Mouse (Mus musculus) stomach, embryonic 14.5 days (tissue): Measurements from ENCODE around the gene Rpl13. TPM values are rescaled to one million over a fixed set of nuclear protein-coding genes. Genes with fewer than 3 reads are reported as not detected.
A peak's percentile ranks its signal among the peaks of the same experiment; 100 is the strongest.

Experiments used
- ATAC-seq: fragments of 200-750 bp; cut with Nextera tagmentation; 2 replicates; pipeline ENCODE4 v1.8.0; 2017; ENCODE audit warnings: low read depth, moderate TSS enrichment; ENCODE audit not compliant: insufficient number of reproducible peaks, insufficient read depth, low FRiP score
- H3K27ac ChIP-seq: fragments of 300-500 bp; sonication (generic); 2 replicates; pipeline ENCODE4 v1.5.1; 2014; ENCODE audit warnings: mild to moderate bottlenecking, low read length, moderate library complexity, mixed read lengths
- H3K27me3 ChIP-seq: fragments of 300-500 bp; sonication (generic); 2 replicates; pipeline ENCODE4 v1.6.1; 2014; ENCODE audit warnings: low read length, control low read depth, mixed read lengths; ENCODE audit not compliant: control insufficient read depth, insufficient read depth
- H3K36me3 ChIP-seq: fragments of 300-500 bp; sonication (generic); 2 replicates; pipeline ENCODE4 v1.6.1; 2014; ENCODE audit warnings: mild to moderate bottlenecking, control low read depth, low read length, moderate library complexity, mixed read lengths; ENCODE audit not compliant: control insufficient read depth, insufficient read depth
- H3K4me1 ChIP-seq: fragments of 300-500 bp; sonication (generic); 2 replicates; pipeline ENCODE4 v1.6.1; 2014; ENCODE audit warnings: low read length, control low read depth, mixed read lengths; ENCODE audit not compliant: control insufficient read depth, insufficient read depth
- H3K4me2 ChIP-seq: fragments of 300-500 bp; sonication (generic); replicated peaks from 2 replicates; pipeline ENCODE4 v1.6.1; 2014; ENCODE audit warnings: low read depth, low read length, control low read depth
- H3K4me3 ChIP-seq: fragments of 300-500 bp; sonication (generic); 2 replicates; pipeline ENCODE4 v1.5.1; 2014; ENCODE audit warnings: low read depth, low read length, control low read depth
- H3K9ac ChIP-seq: fragments of 300-500 bp; sonication (generic); replicated peaks from 2 replicates; pipeline ENCODE4 v1.6.1; 2014; ENCODE audit warnings: low read depth, mild to moderate bottlenecking, control low read depth, low read length, moderate library complexity, mixed read lengths
- H3K9me3 ChIP-seq: fragments of 300-500 bp; sonication (generic); 2 replicates; pipeline ENCODE4 v1.6.1; 2016; ENCODE audit warnings: low read depth, low read length, control low read depth; ENCODE audit not compliant: control insufficient read depth
- WGBS: fragments of 180-500 bp; shearing (Covaris S2); extraction: QIAGEN DNeasy Blood & Tissue Kit; methylation state at CpG from one replicate; pipeline ENCODE4 v1.1.7; 2014; 5-methylcytosine and 5-hydroxymethylcytosine counted together
- polyA plus RNA-seq: library from polyadenylated mRNA; unstranded; fragments of >200 nt; fragmentation: Nextera tagmentation; extraction: Ambion mirVana; gene quantifications from 2 replicates; pipeline ENCODE4 v1.2.1, GENCODE M21; 2014

Gene Rpl13
- polyA plus RNA-seq, 1 experiment from 2014 or later, result 1,772 TPM

- Histone ChIP-seq H3K9ac (no peak overlapping the region), H3K4me3 (no peak overlapping the region), H3K4me1 (no peaks in the 10 kb centered on the region), H3K4me2 (no peak overlapping the region), H3K9me3 (no peaks in the 10 kb centered on the region), H3K27me3 (no peaks in the 10 kb centered on the region), H3K27ac (no peak overlapping the region), H3K36me3 (peaks cover 63% of the 10 kb centered on the region)
- WGBS, result 89% methylated on average over 6 of the region's 6 CpGs
- ATAC-seq, result no peak
Observed at GRCm38 (mm10) chr8:123077213-123077612, 24.9 kb upstream of the Rpl13 start.

- Histone ChIP-seq H3K4me2 (no peak overlapping the region), H3K27me3 (no peaks in the 10 kb centered on the region), H3K4me3 (no peak overlapping the region), H3K9ac (no peak overlapping the region), H3K4me1 (no peaks in the 10 kb centered on the region), H3K36me3 (peaks cover 57% of the 10 kb centered on the region), H3K9me3 (no peaks in the 10 kb centered on the region), H3K27ac (no peak overlapping the region)
- 89% methylated on average over 6 of the region's 6 CpGs for WGBS
- ATAC-seq, result no peak
Observed at GRCm38 (mm10) chr8:123082993-123083392, 19.2 kb upstream of the Rpl13 start.

GRCm38 (mm10) chr8:123083610-123084009 is 18.5 kb upstream of the Rpl13 start:
- no peak for ATAC-seq
- WGBS, result 89% methylated on average over 12 of the region's 12 CpGs
- peaks cover 62% of the 10 kb centered on the region for H3K36me3 ChIP-seq

GRCm38 (mm10) chr8:123087289-123087688 is 14.9 kb upstream of the Rpl13 start:
- H3K36me3 ChIP-seq, result peaks cover 65% of the 10 kb centered on the region
- H3K27ac ChIP-seq, result no peak overlapping the region
- H3K27me3 ChIP-seq, result no peaks in the 10 kb centered on the region
- H3K4me2 ChIP-seq, result no peak overlapping the region
- H3K9me3 ChIP-seq, result no peaks in the 10 kb centered on the region
- no peak overlapping the region for H3K4me3 ChIP-seq
- ATAC-seq, result no peak
- H3K4me1 ChIP-seq, result no peaks in the 10 kb centered on the region
- WGBS, result 88% methylated on average over 9 of the region's 9 CpGs
- H3K9ac ChIP-seq, result no peak overlapping the region

More at GRCm38 (mm10) chr8:123083610-123084009, 18.5 kb upstream of the Rpl13 start:
- Histone ChIP-seq H3K4me3 (no peak overlapping the region), H3K27ac (no peak overlapping the region), H3K4me2 (no peak overlapping the region), H3K27me3 (no peaks in the 10 kb centered on the region), H3K4me1 (no peaks in the 10 kb centered on the region), H3K9me3 (no peaks in the 10 kb centered on the region), H3K9ac (no peak overlapping the region)

- H3K36me3 ChIP-seq, result peaks cover 23% of the 10 kb centered on the region
- no peak for ATAC-seq
Observed at GRCm38 (mm10) chr8:123097216-123097615, 4.9 kb upstream of the Rpl13 start.

GRCm38 (mm10) chr8:123097786-123098584 is 4.2 kb upstream of the Rpl13 start:
- H3K4me2 ChIP-seq, result no peak overlapping the region
- peaks cover 23% of the 10 kb centered on the region for H3K36me3 ChIP-seq
- H3K27me3 ChIP-seq, result no peaks in the 10 kb centered on the region
- H3K9ac ChIP-seq, result no peak overlapping the region
- H3K4me3 ChIP-seq, result no peak overlapping the region
- WGBS, result 80% methylated on average over 12 of the region's 12 CpGs
- ATAC-seq, result no peak
- no peaks in the 10 kb centered on the region for H3K9me3 ChIP-seq
- no peaks in the 10 kb centered on the region for H3K4me1 ChIP-seq
- no peak overlapping the region for H3K27ac ChIP-seq

More at GRCm38 (mm10) chr8:123097216-123097615, 4.9 kb upstream of the Rpl13 start:
- Histone ChIP-seq H3K27me3 (no peaks in the 10 kb centered on the region), H3K4me3 (no peak overlapping the region), H3K9ac (no peak overlapping the region), H3K9me3 (no peaks in the 10 kb centered on the region), H3K27ac (no peak overlapping the region), H3K4me1 (no peaks in the 10 kb centered on the region), H3K4me2 (no peak overlapping the region)
- WGBS, result 91% methylated on average over 11 of the region's 11 CpGs

GRCm38 (mm10) chr8:123100288-123100687 is 1.9 kb upstream of the Rpl13 start:
- Histone ChIP-seq H3K4me2 (no peak overlapping the region), H3K9me3 (no peaks in the 10 kb centered on the region), H3K4me3 (no peak overlapping the region), H3K27ac (peak overlapping the region; percentile 27; the same call in 1 of the 2 replicates), H3K36me3 (peaks cover 24% of the 10 kb centered on the region), H3K4me1 (peaks cover 9% of the 10 kb centered on the region; the same call in 1 of the 2 replicates), H3K9ac (no peak overlapping the region), H3K27me3 (no peaks in the 10 kb centered on the region)
- no peak for ATAC-seq
- 63% methylated on average over 8 of the region's 8 CpGs for WGBS

- Histone ChIP-seq H3K27me3 (no peaks in the 10 kb centered on the region), H3K9ac (0 out of 2 replicates have a peak overlapping the region, but pooled peaks have one; percentile 64), H3K4me3 (0 out of 2 replicates have a peak overlapping the region, but pooled peaks have one; percentile 72), H3K27ac (no peak overlapping the region), H3K4me2 (peak overlapping the region; percentile 67; the same call in 1 of the 2 replicates), H3K36me3 (peaks cover 23% of the 10 kb centered on the region), H3K9me3 (no peaks in the 10 kb centered on the region), H3K4me1 (peaks cover 9% of the 10 kb centered on the region; the same call in 1 of the 2 replicates)
- 76% methylated on average over 4 of the region's 4 CpGs for WGBS
- no peak for ATAC-seq
Observed at GRCm38 (mm10) chr8:123101244-123101643, 906 bp upstream of the Rpl13 start.
